Mouse (Mus musculus) retina, embryonic 14.5 days (tissue): ENCODE measurements around the gene Nifk.

Experiments used
- DNase-seq: peaks from one replicate; pipeline ENCODE4 v3.0.0-alpha.2; 2015; ENCODE audit warnings: low spot score

The Nifk gene

GRCm38 (mm10) chr1:118380105-118380786, 58.6 kb downstream of the Nifk start:
- no peak for DNase-seq
